Mouse (Mus musculus) liver, adult 2 months (tissue): ENCODE data around the gene Plekhb2. TPM values are rescaled to one million over a fixed set of nuclear protein-coding genes. Genes with fewer than 3 reads are reported as not detected.
A peak's percentile ranks its signal among the peaks of the same experiment; 100 is the strongest.

Source experiments
- DNase-seq: peaks from one replicate; pipeline ENCODE4 v3.0.0-alpha.2; 2011; ENCODE audit warnings: low read depth, low spot score; ENCODE audit errors: extremely low read depth
- H3K27ac ChIP-seq: fragments of 200-500 bp; replicated peaks from 2 replicates; pipeline ENCODE4 v1.5.1; 2012; ENCODE audit warnings: low read depth, mild to moderate bottlenecking, control low read depth, inconsistent platforms, low read length; ENCODE audit not compliant: insufficient read depth
- H3K27me3 ChIP-seq: fragments of 200-500 bp; 2 replicates; pipeline ENCODE4 v1.6.1; 2012; ENCODE audit warnings: mild to moderate bottlenecking, moderate library complexity, low read length, inconsistent platforms; ENCODE audit not compliant: control insufficient read depth, insufficient read depth
- H3K36me3 ChIP-seq: fragments of 200-500 bp; 2 replicates; pipeline ENCODE4 v1.6.1; 2012; ENCODE audit warnings: low read length, inconsistent platforms; ENCODE audit not compliant: control insufficient read depth, insufficient read depth
- H3K4me1 ChIP-seq: fragments of 200-500 bp; 2 replicates; pipeline ENCODE4 v1.6.1; 2011; ENCODE audit warnings: low read length; ENCODE audit not compliant: control insufficient read depth, insufficient read depth
- H3K4me3 ChIP-seq: fragments of 200-500 bp; 2 replicates; pipeline ENCODE4 v1.5.1; 2011; ENCODE audit warnings: low read depth, mild to moderate bottlenecking, control low read depth, low read length, moderate library complexity; ENCODE audit not compliant: insufficient read depth
- H3K79me2 ChIP-seq: fragments of 200-500 bp; 2 replicates; pipeline ENCODE4 v1.6.1; 2012; ENCODE audit warnings: inconsistent platforms, mild to moderate bottlenecking, low read length, moderate library complexity; ENCODE audit not compliant: control insufficient read depth, insufficient read depth
- H3K9ac ChIP-seq: fragments of 200-500 bp; 2 replicates; pipeline ENCODE4 v1.6.1; 2012; ENCODE audit warnings: low read depth, mild to moderate bottlenecking, control low read depth, inconsistent platforms, low read length
- CTCF ChIP-seq: fragments of 200-500 bp; IDR thresholded peaks from 2 replicates; pipeline ENCODE4 v1.5.1; 2011; ENCODE audit warnings: low read depth, low read length, control low read depth
- POLR2A ChIP-seq: fragments of 200-500 bp; IDR thresholded peaks from 2 replicates; pipeline ENCODE4 v1.6.1; 2011; ENCODE audit warnings: low read length, control low read depth; ENCODE audit not compliant: insufficient read depth; ENCODE audit errors: extremely low read depth
- WGBS: fragments of 180-500 bp; shearing (Covaris S2); methylation state at CpG from one replicate; pipeline ENCODE4 v1.1.7; 2018; 5-methylcytosine and 5-hydroxymethylcytosine counted together
- polyA plus RNA-seq: library from polyadenylated mRNA; depleted of rRNA; stranded (reverse); fragments of >200 nt; gene quantifications from 2 replicates; pipeline ENCODE4 v1.2.3, GENCODE M21; 2012
- total RNA-seq: library from RNA; depleted of rRNA; stranded (reverse); fragments of >200 nt; gene quantifications from 2 replicates; pipeline ENCODE4 v1.2.3, GENCODE M21; 2014

The Plekhb2 gene
- total and polyA plus RNA-seq, 2 experiments: 10.6 to 14.5 TPM

- no peak for TF ChIP-seq POLR2A
- no peak for TF ChIP-seq CTCF
- Histone ChIP-seq H3K36me3 (peaks cover 13% of the 10 kb centered on the region; the same call in 1 of the 2 replicates), H3K4me3 (no peak overlapping the region), H3K27me3 (no peaks in the 10 kb centered on the region), H3K79me2 (peaks cover 28% of the 10 kb centered on the region; the same call in 1 of the 2 replicates), H3K4me1 (peaks cover 5% of the 10 kb centered on the region), H3K27ac (no peak overlapping the region), H3K9ac (no peak overlapping the region)
- 83% methylated on average over 9 of the region's 9 CpGs for WGBS
- DNase-seq: no peak
Measured at GRCm38 (mm10) chr1:34825909-34826308, 23.9 kb upstream of the Plekhb2 start.

GRCm38 (mm10) chr1:34827900-34828299 lies 21.9 kb upstream of the Plekhb2 start:
- H3K27me3 ChIP-seq: no peaks in the 10 kb centered on the region
- H3K4me3 ChIP-seq: no peak overlapping the region
- peak; percentile 30 for DNase-seq
- peaks cover 10% of the 10 kb centered on the region; the same call in 1 of the 2 replicates for H3K36me3 ChIP-seq
- peaks cover 35% of the 10 kb centered on the region for H3K79me2 ChIP-seq
- TF ChIP-seq POLR2A (no peak), CTCF (no peak)
- H3K4me1 ChIP-seq: peaks cover 5% of the 10 kb centered on the region
- H3K27ac ChIP-seq: no peak overlapping the region
- no peak overlapping the region for H3K9ac ChIP-seq
- WGBS: 61% methylated on average over 7 of the region's 7 CpGs

GRCm38 (mm10) chr1:34828528-34829294 lies 21.1 kb upstream of the Plekhb2 start:
- whole genome bisulfite sequencing: 92% methylated on average over 5 of the region's 5 CpGs
- TF ChIP-seq CTCF: no peak
- no peak for TF ChIP-seq POLR2A
- Histone ChIP-seq H3K9ac (no peak overlapping the region), H3K4me1 (peaks cover 5% of the 10 kb centered on the region), H3K4me3 (no peak overlapping the region), H3K27ac (no peak overlapping the region), H3K36me3 (peaks cover 12% of the 10 kb centered on the region; the same call in 1 of the 2 replicates), H3K79me2 (peaks cover 36% of the 10 kb centered on the region), H3K27me3 (no peaks in the 10 kb centered on the region)
- no peak for DNase-seq

- Histone ChIP-seq H3K27me3 (no peaks in the 10 kb centered on the region), H3K36me3 (peaks cover 21% of the 10 kb centered on the region), H3K27ac (no peak overlapping the region), H3K4me1 (peaks cover 2% of the 10 kb centered on the region), H3K4me3 (no peak overlapping the region), H3K79me2 (peaks cover 46% of the 10 kb centered on the region), H3K9ac (no peak overlapping the region)
- WGBS: 82% methylated on average over 2 of the region's 2 CpGs
- DNase-seq: no peak
- no peak for TF ChIP-seq CTCF
- TF ChIP-seq POLR2A: no peak
Measured at GRCm38 (mm10) chr1:34830934-34831333, 18.8 kb upstream of the Plekhb2 start.

- Histone ChIP-seq H3K27ac (no peak overlapping the region), H3K9ac (no peak overlapping the region), H3K79me2 (peaks cover 51% of the 10 kb centered on the region), H3K36me3 (peaks cover 21% of the 10 kb centered on the region), H3K27me3 (no peaks in the 10 kb centered on the region), H3K4me1 (peaks cover 2% of the 10 kb centered on the region; the same call in 1 of the 2 replicates), H3K4me3 (no peak overlapping the region)
- 39% methylated on average over 1 of the region's 1 CpGs for WGBS
- no peak for TF ChIP-seq CTCF
- TF ChIP-seq POLR2A: no peak
- DNase-seq: no peak
Measured at GRCm38 (mm10) chr1:34831381-34831780, 18.4 kb upstream of the Plekhb2 start.

GRCm38 (mm10) chr1:34834904-34835303 lies 14.9 kb upstream of the Plekhb2 start:
- Histone ChIP-seq H3K9ac (no peak overlapping the region), H3K27me3 (no peaks in the 10 kb centered on the region), H3K4me3 (no peak overlapping the region), H3K4me1 (peaks cover 8% of the 10 kb centered on the region), H3K79me2 (peaks cover 55% of the 10 kb centered on the region), H3K27ac (no peak overlapping the region), H3K36me3 (peaks cover 11% of the 10 kb centered on the region)
- 63% methylated on average over 2 of the region's 2 CpGs for WGBS
- no peak for DNase-seq
- no peak for TF ChIP-seq POLR2A
- TF ChIP-seq CTCF: no peak
